Mouse (Mus musculus): ENCODE results near the gene Fgfr1op2.
A peak's percentile ranks its signal among the peaks of the same experiment; 100 is the strongest.

Fgfr1op2 gene

DNA sequence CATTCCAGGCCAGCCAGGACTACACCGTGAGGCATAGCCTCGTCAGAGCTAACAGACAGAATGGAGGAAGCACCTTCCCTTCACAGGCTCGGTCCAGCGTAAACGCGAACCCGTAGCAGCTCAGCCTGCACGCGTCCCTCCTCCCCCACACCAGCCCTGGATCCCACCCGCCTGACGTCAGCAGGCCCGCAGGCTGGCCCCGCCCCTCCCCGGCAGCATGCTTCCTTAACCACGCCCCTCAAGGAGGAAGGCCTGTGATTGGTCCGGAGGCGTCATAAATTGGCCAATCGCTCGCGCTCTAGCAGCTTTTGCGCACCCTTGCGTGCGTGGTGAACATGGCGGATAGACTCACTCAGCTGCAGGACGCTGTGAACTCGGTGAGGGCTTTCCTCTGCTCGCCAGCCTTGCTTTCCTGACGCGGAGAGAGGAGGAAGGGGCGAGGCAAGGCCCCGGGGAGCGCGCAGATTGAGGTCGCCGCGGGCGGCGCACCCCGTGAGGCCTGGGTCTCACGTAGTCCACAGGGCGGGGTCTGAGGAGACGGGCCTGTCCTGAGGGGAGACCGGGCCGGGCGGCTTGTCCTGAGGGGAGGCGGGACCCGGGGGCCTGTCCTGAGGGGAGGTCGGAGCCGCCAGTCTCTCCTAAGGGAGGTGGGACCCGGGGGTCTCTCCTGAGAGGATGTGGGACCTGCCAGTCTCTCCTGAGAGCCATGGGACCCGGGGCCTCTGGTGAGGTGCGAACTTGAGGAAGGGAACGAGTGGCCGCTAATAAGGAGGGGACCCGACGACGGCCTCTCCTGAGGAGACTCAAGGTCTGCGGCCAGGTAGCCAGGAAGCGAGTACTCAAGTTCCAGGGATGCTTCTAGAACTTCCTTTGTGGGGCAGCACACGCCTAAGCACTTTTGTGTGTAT is 65.5 kb downstream of the Fgfr1op2 start, which contains the start of the genes Med21 and Tm7sf3:
Gene Med21, plus strand, starts transcription at position 272 of the 908 bp plus-strand sequence.
Gene Tm7sf3, minus strand, starts transcription at position 549 of the 908 bp plus-strand sequence.
- DNase-seq (ENCODE audit: low spot score): peak; percentile 98

DNA sequence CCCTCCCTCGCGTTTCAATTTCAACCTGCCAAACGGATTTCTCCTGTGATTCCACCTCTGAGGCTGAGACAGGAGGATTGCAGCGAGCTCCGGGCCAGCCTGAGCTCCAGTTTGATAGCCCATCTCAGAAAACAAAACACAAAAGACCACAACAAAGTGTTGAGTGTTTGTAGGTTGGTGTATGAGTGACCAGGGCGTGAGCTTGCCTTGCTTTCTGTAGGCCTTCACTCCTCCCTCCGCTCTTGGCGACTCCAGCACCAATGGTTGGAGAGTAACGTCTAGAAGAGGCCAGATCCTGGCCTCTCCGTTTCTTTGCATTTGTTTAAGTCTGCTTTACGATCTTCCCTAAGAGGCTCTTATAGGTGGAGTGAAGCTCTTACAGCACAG is 66.2 kb downstream of the Fgfr1op2 start:
- no peak for DNase-seq (ENCODE audit: low spot score)

Measured in ovary, postnatal 36 days (tissue).